Mouse (Mus musculus): ENCODE data around the gene Ppt1.

The Ppt1 gene

GRCm38 (mm10) chr4:122870027-122870426 lies 34.0 kb downstream of the Ppt1 start:
- no peak for DNase-seq (ENCODE audit: low read depth, low spot score)

- DNase-seq (ENCODE audit: low read depth, low spot score) = no peak
Measured at GRCm38 (mm10) chr4:122870741-122871140, 34.7 kb downstream of the Ppt1 start.

GRCm38 (mm10) chr4:122871269-122871668 lies 35.2 kb downstream of the Ppt1 start:
- no peak for DNase-seq (ENCODE audit: low read depth, low spot score)

GRCm38 (mm10) chr4:122871989-122872388 lies 35.9 kb downstream of the Ppt1 start:
- DNase-seq (ENCODE audit: low read depth, low spot score) = no peak

- no peak for DNase-seq (ENCODE audit: low read depth, low spot score)
Measured at GRCm38 (mm10) chr4:122873003-122873402, 37.0 kb downstream of the Ppt1 start.

- no peak for DNase-seq (ENCODE audit: low read depth, low spot score)
Measured at GRCm38 (mm10) chr4:122873512-122873911, 37.5 kb downstream of the Ppt1 start.

- no peak for DNase-seq (ENCODE audit: low read depth, low spot score)
Measured at GRCm38 (mm10) chr4:122878333-122879070, 42.5 kb downstream of the Ppt1 start.

GRCm38 (mm10) chr4:122882544-122882943 lies 46.5 kb downstream of the Ppt1 start:
- DNase-seq (ENCODE audit: low read depth, low spot score) = no peak

- DNase-seq (ENCODE audit: low read depth, low spot score) = no peak
Measured at GRCm38 (mm10) chr4:122883294-122883693, 47.3 kb downstream of the Ppt1 start.

GRCm38 (mm10) chr4:122884051-122884450 lies 48.0 kb downstream of the Ppt1 start:
- no peak for DNase-seq (ENCODE audit: low read depth, low spot score)

GRCm38 (mm10) chr4:122884481-122885340 lies 48.7 kb downstream of the Ppt1 start:
- DNase-seq (ENCODE audit: low read depth, low spot score) = no peak

GRCm38 (mm10) chr4:122885768-122886578 lies 49.9 kb downstream of the Ppt1 start, which contains the start of gene Cap1:
Cap1 (minus strand) TSS chr4:122886056.
- peak; percentile 98 for DNase-seq (ENCODE audit: low read depth, low spot score)

- no peak for DNase-seq (ENCODE audit: low read depth, low spot score)
Measured at GRCm38 (mm10) chr4:122886579-122887254, 50.7 kb downstream of the Ppt1 start.

GRCm38 (mm10) chr4:122887336-122887735 lies 51.3 kb downstream of the Ppt1 start:
- no peak for DNase-seq (ENCODE audit: low read depth, low spot score)

GRCm38 (mm10) chr4:122890881-122891481 lies 54.9 kb downstream of the Ppt1 start:
- DNase-seq (ENCODE audit: low read depth, low spot score) = no peak

GRCm38 (mm10) chr4:122891597-122891996 lies 55.6 kb downstream of the Ppt1 start:
- no peak for DNase-seq (ENCODE audit: low read depth, low spot score)

GRCm38 (mm10) chr4:122892157-122892556 lies 56.1 kb downstream of the Ppt1 start:
- no peak for DNase-seq (ENCODE audit: low read depth, low spot score)

- no peak for DNase-seq (ENCODE audit: low read depth, low spot score)
Measured at GRCm38 (mm10) chr4:122897750-122898149, 61.7 kb downstream of the Ppt1 start.

- no peak for DNase-seq (ENCODE audit: low read depth, low spot score)
Measured at GRCm38 (mm10) chr4:122898313-122898712, 62.3 kb downstream of the Ppt1 start.

GRCm38 (mm10) chr4:122902156-122902555 lies 66.1 kb downstream of the Ppt1 start:
- no peak for DNase-seq (ENCODE audit: low read depth, low spot score)

- DNase-seq (ENCODE audit: low read depth, low spot score) = no peak
Measured at GRCm38 (mm10) chr4:122903709-122904108, 67.7 kb downstream of the Ppt1 start.

All from retina, adult 2 months (tissue).